Mouse (Mus musculus) layer of hippocampus, postnatal 36 days (tissue): ENCODE measurements around the gene Fam168a. TPM values are rescaled to one million over a fixed set of nuclear protein-coding genes. Genes with fewer than 3 reads are reported as not detected.
A peak's percentile ranks its signal among the peaks of the same experiment; 100 is the strongest.
"Not testable (repeated sequence)": the region's sequence is repeated elsewhere in the genome, so short reads cannot be mapped to it uniquely, and the experiment has no call there.

Experiments
- DNase-seq, 2 experiments: peaks; one replicate each; pipeline ENCODE4 v3.0.0; 2022
- total RNA-seq, 2 experiments: library from RNA; stranded (reverse); gene quantifications; 2 replicates each; pipeline ENCODE4 v1.2.3; 2021

Fam168a gene
- total RNA-seq, 2 experiments from 2014 or later = 225 to 254 TPM

GRCm38 (mm10) chr7:100706883-100707480 is 547 bp downstream of the Fam168a start:
- peak in 1 of 2 experiments; percentile 24 for DNase-seq

DNA sequence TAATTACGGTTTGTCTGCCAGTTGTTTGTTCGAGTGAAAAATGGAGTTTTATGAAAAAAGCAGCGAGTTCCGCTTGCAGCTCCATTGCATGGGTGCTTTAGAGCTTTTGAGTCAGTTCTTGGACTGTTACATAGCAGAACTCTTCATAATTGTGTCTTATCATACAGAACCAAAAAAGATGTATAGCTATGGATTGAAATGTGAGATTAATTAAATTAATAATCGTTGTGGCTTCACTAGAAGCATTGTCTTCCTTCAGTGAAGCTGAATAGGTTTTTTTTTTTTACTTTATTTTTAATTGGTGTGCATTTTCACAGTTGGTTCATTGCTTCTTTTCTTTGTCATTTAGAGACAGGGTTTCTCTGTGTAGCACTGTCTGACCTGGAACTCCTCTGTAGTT is 12.3 kb downstream of the Fam168a start:
- DNase-seq = no peak

DNA sequence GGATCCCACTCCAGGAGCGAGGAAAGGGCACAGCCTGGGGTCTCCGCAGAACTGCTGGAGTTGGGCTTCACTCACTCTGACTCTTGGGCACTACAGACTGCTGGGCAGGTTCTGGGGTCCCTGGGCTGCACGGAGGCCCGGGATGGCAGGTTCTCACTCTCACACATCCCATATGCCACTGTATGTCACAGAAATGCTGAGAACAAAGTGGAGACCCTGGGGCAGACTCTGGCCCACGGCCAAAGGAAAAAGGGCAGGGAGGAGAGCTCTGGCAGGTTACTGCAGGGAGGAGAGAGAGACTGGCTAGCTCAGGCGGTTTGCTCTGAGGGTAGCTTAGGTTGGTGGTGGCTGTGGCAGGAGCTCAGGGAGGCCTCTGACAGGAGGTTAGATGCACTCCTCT is 15.8 kb downstream of the Fam168a start:
- DNase-seq = no peak

DNA sequence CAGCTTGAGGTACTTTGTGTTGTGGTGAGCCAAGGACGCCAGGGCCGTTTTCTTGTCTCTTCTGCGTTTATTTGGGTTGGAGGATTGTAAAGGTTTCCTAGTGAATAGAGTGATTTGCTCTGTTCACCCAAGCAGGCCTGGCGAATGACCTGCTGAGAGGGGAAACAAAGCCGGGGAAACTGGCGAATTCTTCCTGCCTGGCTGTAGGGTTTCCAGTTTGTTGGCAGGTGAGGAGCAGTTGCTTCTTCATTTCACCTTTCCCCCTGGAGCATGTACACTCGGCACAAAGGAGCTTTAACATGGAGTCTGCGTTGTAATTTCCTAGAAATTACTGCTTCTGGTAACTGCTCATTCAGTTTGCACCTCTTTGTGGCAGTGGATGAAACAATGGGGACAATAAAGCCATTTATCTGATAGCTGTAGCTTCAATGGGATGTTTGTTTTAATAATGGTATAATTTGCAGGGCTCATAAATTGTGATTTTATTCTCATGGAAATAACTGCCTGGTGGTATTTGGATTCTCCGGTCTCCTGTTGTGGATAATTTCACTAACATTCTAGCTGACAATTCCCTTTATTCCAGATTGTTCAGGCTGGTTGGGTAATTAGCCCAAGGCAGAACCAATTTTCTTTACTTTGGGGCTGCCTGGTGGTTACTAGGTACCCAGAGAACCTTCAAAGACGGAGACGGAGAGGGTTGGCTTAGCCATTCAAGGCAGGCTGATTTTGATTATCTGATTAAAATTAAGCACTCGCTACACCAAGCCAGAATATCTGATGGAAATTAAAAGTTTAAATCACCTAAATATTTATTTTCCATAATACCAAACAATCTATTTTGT is 17.2 kb downstream of the Fam168a start:
- no peak for DNase-seq

DNA sequence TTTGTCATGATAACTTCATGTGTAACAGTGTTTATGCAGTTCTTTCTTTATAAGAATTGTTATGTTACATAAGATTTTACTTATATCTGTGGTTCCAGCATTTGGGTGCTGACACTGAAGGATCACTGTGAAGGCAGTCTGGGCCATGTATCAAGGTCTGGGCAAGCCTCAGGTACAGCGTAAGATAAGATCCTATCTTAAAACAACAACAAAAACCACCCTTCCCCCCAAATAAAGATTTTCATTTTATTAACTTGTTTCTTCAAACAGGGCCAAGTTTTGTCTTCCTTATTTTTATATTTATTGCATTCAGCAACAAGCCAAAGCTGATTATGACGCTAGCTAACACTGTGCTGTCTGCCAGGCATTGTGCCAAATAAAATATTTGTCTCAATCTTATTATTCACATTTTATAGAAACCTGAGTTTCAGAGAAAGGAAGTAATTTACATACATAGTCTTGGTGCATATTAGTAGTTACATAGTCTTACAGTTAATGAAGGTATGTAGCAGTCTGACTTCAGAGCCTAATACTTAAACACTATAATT is 21.2 kb downstream of the Fam168a start:
- DNase-seq = no peak

DNA sequence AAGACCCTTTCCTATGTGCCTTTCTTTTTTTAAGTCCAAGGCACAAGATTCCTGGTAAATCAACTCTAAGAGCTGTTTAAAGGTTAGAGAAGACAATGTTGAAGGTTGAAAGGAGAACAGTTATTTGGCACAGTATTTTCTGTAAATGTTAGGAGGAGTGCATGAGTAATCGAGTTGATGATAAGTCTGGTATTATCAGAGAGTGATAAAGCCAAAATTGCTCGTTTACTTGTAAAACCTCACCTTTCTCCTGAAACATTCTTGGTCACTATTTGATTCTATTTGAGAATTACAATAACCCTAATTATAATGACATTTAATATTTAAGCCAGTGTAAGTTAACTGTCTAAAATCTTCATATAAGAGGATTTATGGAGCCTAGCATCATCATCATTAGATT is 23.3 kb downstream of the Fam168a start:
- no peak for DNase-seq

GRCm38 (mm10) chr7:100732341-100733050 is 26.1 kb downstream of the Fam168a start:
- DNase-seq = no peak

DNA sequence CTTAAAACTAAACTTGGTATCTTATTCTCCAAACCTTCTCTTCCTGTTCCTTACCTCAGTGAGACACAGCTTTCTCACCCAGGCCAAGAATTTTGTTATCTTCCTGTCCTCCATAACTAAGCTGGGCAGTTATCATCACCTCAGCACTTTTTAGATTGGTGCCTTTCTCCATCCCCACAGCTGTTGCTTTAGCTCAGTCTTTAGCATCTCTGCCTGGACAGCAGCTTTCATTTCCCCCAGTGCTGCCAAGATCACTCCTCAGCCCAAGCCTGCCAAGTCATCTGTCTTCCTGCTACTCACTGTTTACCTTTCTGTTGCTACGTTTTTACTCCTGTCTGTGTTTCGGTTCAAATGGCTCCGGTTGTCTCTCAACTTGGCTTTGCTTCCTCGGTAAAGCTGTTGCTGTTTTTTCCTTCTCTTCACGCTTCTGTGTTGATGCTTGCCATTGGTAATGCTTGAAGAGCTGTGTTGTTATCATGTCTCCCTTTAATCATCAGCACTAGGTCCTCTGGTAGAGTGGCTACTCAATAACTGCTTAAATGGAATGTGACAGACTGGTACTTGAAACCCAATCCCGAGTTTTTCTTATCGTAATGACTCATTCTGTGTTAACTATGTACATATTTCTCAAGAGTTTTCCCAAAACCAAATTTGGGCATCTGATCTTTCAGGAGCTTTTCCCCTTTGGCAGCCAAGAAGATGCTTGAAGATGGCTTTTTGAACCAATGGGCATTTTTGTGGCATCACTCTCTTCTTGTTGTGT is 26.8 kb downstream of the Fam168a start:
- DNase-seq = no peak

- DNase-seq = no peak
These were observed 27.8 kb downstream of the Fam168a start for GRCm38 (mm10) chr7:100734201-100734600.

GRCm38 (mm10) chr7:100734905-100735304 is 28.5 kb downstream of the Fam168a start:
- DNase-seq = not testable (repeated sequence)

- no peak for DNase-seq
These were observed 29.7 kb downstream of the Fam168a start for GRCm38 (mm10) chr7:100736131-100736530.

GRCm38 (mm10) chr7:100744372-100744771 is 37.9 kb downstream of the Fam168a start:
- DNase-seq = no peak

GRCm38 (mm10) chr7:100750101-100750500 is 43.7 kb downstream of the Fam168a start:
- DNase-seq = no peak

DNA sequence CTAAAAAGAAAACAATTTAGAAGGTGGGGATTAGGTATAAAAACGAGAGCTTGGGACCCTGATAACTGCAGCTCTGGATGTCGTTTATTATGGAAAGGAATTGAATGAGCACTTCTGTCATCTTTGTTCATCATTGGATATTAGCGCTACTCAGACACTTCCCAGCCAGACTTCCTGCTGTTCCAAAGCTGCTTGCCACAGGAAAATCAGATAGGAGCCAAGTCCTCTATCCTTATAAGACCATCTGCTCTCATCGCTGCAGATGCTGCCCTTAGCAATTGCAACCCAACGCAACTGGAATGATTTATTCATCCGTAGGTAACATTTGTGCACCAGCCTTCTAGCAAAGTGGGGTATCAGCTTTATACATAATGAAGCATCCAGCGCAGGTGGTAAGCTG is 52.3 kb downstream of the Fam168a start:
- peak; percentile 14 to 17 for DNase-seq

DNA sequence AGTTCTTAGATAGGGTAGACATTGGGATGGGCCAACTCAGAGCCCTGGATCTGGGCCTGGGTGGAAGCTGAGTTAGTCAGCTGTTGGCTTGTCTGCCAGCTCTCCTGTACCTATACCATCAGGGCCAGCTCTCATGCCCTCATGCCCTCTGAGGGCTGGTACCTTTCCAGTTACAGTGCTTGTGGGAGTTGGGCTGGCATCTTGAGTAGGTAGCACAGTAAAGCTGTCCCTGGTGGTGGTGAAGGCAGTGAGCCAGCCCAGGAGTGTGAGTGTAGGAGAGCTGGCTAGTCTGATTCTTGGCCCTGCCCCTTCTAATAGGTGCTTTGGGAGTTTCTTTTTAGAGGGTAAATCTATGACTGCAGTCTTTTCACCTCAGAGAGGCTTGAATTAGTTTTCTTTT is 56.3 kb downstream of the Fam168a start:
- no peak for DNase-seq

- no peak for DNase-seq
These were observed 61.1 kb downstream of the Fam168a start for GRCm38 (mm10) chr7:100767568-100767967.

DNA sequence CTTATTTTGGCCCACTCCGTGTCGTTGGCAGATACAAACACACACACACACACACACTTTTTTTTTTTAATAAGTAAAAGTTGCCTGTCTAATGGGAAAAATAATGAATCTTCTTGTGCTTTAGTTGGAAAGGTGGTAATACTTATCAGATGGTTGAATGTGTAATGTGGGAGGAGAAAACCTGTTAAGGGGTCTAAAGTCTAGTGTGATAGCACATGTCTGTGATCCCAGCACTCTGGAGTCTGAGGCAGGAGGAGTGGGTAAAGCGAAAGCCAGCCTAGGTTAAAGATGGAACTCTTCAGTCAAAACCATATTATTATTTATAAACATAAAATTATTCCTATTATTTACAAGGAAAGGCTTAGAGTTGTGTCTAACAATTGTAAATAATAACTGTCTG is 61.6 kb downstream of the Fam168a start:
- no peak for DNase-seq

DNA sequence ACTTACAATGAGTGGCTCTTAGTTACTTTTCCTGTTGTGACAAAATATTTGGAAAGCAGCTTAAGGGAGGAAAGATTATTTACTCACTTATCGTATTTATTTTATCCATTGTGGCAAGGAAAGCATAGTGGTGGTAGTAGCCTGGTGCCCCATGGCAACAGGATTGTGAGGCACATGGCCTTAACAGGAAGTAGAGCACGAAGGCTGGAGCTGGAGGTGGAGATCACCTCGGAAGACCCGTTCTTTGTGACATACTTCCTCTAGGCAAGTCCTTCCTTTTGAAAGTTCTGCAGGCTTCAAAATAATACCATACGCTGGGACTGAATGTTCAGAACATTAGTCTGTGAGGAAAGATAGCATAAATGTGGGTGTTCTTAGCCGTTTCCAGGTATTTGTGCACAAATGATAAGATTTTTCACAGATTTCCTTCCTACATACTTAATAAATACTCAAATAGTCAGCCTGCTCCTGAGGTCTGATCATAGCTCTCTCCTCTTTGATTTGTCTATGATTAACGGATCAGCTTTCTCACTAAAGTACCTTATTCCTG is 63.2 kb downstream of the Fam168a start:
- no peak for DNase-seq

DNA sequence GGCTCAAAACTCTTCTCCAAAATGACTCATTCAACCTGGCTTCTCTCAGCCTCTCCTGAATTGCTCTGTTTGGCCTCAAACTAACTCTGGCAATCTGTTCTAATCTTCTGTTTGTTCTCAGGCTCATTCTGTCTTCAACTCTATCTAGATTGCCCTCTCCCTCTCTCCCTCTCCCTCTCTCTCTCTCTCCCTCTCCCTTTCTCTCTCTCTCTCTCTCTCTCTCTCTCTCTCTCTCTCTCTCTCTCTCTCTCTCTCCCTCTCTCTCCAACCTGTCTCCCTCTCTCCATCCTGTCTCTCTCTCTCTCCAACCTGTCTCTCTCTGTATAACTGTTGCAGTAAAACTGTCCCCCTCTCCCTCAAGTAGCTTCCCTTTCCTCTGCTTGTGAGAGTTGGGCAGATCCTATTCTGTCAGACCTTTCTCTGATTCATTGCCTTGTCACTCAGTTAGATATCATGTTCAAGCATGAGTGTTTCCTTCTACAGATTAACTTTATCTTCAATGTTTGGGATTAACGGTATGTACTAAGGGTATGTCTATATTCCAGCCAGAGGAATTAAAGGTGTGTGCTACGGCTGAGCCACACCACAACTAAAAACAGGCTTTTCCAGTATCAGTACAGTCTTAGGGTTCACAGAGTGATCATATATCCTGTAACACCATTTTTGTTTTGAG is 64.4 kb downstream of the Fam168a start:
- no peak for DNase-seq

DNA sequence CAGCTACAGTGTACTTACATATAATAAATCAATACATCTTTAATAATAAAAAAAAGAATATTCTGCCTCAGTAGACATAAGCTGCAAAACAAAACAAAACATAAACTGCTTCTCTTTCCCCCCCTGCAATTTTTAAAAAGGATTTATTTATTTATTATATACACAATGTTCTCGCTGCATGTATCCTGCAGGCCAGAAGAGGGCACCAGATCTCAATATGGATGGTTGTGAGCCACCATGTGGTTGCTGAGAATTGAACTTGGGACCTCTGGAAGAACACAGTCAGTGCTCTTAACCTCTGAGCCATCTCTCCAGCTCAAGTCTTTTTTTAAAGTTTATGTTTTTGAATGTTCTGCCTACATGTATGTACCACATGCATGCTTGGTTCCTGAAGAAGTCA is 67.8 kb downstream of the Fam168a start:
- DNase-seq = no peak

- no peak for DNase-seq
These were observed 69.4 kb downstream of the Fam168a start for GRCm38 (mm10) chr7:100775810-100776209.
